Mouse (Mus musculus) hematopoietic stem cell, adult 5-6 weeks (primary cell): ENCODE results near the gene Slc29a3. TPM values are rescaled to one million over a fixed set of nuclear protein-coding genes. Genes with fewer than 3 reads are reported as not detected.
"Not testable (repeated sequence)": the region's sequence is repeated elsewhere in the genome, so short reads cannot be mapped to it uniquely, and the experiment has no call there.

Experiments
- ATAC-seq, 2 experiments: fragments of 125-278 bp in 1 of 2; replicated peaks in 1 of 2; 2 replicates each; pipeline ENCODE4 v1.8.0; 2016 to 2017; ENCODE audit warnings: inconsistent platforms in 2 of 2, mild to moderate bottlenecking in 2 of 2, moderate number of reproducible peaks in 2 of 2, low read depth in 1 of 2, moderate TSS enrichment in 1 of 2; ENCODE audit not compliant: low FRiP score in 2 of 2, poor library complexity in 2 of 2, severe bottlenecking in 2 of 2, insufficient read depth in 1 of 2, low TSS enrichment in 1 of 2
- total RNA-seq: library from RNA; stranded (forward); fragments of 172-1452, 232-1000 nt; gene quantifications from 2 replicates; pipeline ENCODE4 v1.2.3, GENCODE M21; 2017

Slc29a3 gene
- total RNA-seq, 1 experiment from 2014 or later, result 17.5 TPM

DNA sequence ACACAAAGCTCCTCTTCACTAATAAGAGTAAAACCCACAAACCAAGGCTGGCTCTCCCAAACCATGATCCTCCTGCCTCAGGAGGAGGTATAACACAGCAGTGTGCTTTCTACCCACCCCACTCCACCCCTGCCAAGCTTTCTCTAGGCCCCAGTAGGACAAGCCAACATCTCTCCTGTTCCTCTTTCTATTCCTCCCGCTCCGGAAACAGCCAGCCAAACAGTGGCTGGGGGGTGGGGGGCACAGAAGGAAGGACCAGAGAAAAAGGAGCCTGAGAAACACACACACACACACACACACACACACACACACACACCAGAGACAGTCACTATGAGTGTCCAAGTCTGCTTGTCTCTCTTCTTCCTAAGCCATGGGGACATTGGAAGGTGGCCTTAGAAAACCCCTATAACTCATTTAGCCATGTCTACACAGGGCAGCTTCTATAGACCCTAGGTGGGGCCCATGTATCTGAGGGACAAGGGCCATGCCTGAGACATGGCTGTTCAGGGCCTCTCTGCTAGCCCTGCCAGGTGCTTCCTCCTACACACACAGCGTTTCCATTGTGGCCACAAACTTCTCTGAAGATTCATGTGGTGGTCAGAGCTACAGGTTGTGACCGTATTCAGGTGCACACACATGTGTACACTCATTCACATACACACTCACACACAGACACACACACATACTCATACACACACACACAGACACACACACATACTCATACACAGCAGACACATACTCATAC lies 12.8 kb downstream of the Slc29a3 start:
- ATAC-seq, result peak; percentile 70 to 76

DNA sequence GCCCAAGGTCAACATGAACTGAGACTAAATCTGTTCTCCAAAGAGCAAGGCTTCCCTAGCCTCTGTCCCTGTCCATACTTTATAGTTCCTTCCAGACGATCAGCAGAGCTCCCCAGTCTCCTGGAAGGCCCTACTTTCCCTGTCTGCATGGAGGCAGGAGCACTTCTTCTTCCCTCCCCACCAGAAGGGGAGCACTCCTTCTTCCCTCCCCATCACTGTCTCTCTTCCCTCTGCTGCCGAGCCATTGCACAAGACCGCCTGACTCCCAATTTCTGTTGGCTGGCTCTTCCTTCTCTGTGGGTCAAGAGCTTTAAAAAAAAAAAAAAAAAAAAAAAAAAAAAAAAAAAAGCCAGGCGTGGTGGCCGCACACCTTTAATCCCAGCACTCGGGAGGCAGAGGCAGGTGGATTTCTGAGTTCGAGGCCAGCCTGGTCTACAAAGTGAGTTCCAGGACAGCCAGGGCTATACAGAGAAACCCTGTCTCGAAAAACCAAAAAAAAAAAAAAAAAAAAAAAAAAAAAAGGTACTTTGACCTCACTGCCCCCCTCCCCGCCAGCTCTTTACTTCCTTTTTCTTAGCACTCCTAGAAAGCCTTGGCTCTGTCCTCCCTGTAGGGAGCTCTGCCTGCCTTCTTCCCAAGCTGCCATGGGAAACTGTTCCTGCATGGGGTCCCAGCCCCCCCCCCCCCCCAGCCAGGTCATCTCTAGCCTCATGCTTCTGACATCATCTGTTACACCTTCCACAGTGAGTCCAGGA lies 14.5 kb downstream of the Slc29a3 start:
- no peak; a peak in 1 of 4 replicates for ATAC-seq

DNA sequence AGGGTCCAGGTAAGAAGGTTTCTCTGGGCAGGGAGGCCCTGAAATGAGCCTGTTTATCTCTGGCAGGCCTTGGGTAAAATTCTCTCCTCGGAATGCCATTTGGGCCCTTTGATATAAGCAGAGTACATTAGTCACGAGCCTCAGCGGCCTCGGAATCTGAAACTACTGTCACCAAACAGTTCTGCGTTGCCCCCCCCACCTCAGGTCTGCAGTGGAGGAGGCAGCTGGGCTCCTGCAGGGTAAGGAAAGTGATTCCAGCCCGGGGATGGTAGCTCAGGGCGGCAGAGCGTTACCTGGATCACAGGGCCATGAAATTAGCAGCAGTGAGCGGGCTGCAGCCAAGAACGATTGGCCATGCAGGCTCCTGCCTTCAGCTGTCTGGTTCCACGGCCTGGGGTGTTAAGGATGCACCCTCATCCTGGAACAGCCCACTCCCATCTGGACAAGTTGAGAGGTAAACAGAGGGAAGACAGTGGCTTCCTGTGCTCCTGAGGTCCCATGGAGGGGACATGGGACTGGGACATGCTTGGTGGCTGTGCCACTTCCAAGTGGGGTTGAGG lies 15.3 kb downstream of the Slc29a3 start:
- no peak for ATAC-seq

DNA sequence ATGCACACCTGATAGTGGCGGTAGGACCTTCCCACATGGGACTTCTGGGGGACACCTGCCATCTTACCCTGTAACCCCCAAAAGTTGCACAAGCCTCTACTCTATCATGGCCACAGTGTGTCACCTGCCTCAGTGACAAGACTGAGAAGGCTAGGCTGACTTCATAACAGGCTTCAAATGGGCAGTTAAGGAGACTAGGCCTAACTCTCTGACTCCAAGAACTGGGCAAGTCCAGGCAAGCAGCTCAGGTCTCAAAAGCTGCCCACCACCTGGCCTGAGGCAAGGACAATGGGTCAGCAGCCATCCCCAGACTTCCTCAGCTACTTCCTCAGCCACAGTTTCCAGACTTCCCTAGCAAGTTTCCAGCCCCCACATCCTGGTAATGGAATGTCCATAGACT lies 16.9 kb downstream of the Slc29a3 start:
- no peak for ATAC-seq

- ATAC-seq, result no peak
Measured at GRCm38 (mm10) chr10:60733471-60733870, 19.1 kb downstream of the Slc29a3 start.

DNA sequence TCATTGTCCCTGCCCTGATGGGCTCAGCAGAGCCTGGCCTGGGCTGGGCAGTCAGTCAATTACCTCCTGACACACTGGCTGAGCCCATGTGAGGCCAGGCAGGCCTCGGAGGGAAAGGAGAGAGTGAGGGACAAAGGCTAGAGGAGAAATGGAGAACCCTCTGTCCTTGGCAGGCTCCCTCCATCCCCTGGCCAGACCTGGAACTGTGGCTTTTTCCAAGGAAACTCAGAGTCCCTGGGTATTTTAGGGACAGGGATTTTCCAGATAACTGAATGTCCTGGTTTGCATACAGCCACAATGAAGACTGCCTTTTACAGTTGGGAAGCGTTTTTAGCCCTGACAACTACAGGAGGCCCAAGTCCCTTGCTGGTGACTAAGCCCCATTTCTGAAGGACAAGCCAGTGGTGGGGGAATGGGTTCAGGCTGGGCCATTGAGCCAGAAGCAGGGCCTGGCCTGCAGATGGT lies 20.2 kb downstream of the Slc29a3 start:
- no peak for ATAC-seq

- no peak for ATAC-seq
Measured at GRCm38 (mm10) chr10:60731742-60732141, 20.9 kb downstream of the Slc29a3 start.

DNA sequence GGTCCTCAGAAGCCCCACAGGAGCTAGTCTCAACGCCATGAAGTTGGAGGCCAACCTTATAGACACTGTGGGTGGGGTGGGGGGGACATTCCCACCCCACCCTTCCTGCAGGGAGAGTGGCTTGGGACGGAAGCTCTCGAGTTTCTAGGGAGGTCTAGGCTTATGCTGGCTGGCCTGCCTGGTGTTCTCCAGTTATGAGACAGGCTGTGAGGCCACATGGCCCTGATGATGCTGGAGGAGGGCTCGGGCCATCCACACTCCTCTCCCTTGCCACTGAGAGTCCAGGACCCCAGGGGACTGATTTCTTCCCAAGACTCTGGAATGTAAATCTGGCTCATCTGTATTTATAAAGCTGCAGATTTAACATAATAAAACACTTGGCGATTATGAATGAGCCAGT lies 25.3 kb downstream of the Slc29a3 start:
- no peak for ATAC-seq

DNA sequence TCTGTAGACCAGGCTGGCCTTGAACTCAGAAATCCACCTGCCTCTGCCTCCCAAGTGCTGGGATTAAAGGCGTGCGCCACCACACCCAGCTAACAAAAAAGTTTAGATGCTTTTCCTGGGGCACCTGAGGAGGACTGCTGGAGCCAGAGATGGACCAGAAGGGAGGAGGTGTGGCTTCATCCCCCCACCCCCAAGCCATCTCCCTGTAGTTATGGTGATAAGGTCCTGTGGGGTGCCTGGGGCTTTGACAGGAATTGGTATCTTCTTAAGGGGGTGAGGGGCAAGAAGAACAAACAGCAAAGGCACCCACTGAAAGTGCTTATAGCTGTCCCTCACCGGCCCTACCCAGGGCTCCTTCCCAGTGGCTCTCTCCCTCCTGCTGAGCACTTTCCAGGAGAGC lies 25.7 kb downstream of the Slc29a3 start:
- ATAC-seq, result no peak

DNA sequence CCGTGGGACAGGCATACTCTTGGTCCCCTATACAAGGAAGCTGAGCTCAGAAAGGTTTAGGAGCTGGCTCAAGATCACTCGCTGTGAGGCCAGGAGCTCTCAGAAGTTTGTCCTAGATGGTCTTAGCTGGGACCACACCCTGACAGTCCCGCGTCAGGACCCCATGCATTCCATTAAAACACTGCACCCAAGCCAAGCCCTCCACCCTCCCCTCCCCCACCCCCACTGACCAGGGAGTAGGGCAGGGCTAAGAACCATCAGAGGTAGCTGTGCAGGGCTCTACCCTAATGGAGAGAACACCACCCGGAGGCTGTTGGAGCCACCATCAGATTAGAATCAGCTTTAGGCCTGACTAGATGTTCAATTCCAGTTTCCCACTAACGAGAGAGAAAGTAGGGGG lies 28.1 kb downstream of the Slc29a3 start:
- no peak for ATAC-seq

GRCm38 (mm10) chr10:60723345-60723744 lies 29.2 kb downstream of the Slc29a3 start:
- 0 out of 4 replicates have a peak, but pooled peaks have one; percentile 22 to 42 for ATAC-seq

GRCm38 (mm10) chr10:60721640-60722039 lies 31.0 kb downstream of the Slc29a3 start:
- ATAC-seq, result no peak

- no peak for ATAC-seq
Measured at GRCm38 (mm10) chr10:60720461-60720860, 32.1 kb downstream of the Slc29a3 start.

GRCm38 (mm10) chr10:60718491-60718890 lies 34.1 kb downstream of the Slc29a3 start:
- ATAC-seq, result no peak

DNA sequence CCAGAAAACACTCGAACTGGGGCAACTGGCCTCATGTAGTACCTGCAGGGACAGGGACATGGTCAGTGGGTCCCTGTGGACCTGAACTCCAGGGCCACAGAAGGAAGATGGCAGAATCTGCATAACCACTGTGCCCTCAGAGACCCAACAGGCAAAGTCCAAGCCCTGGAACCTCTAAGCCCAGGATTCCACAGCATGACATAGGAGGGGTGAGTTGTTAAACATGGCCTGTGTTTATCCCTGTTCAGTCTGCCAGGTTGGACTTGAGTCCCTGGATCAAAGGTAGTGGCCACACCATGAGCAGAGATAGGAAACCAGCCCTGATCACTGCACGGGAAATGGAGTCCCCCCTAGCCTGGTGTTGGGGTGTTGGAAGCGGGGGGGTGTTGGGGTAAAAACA lies 36.1 kb downstream of the Slc29a3 start:
- ATAC-seq, result no peak

GRCm38 (mm10) chr10:60712299-60712698 lies 40.3 kb downstream of the Slc29a3 start:
- ATAC-seq, result not testable (repeated sequence)

GRCm38 (mm10) chr10:60708837-60709236 lies 43.8 kb downstream of the Slc29a3 start:
- no peak for ATAC-seq

- peak; percentile 55 to 57 for ATAC-seq
Measured at GRCm38 (mm10) chr10:60706268-60706667, 46.3 kb downstream of the Slc29a3 start.
